Mouse (Mus musculus): ENCODE measurements around the gene Rps6ka6. TPM values are rescaled to one million over a fixed set of nuclear protein-coding genes. Genes with fewer than 3 reads are reported as not detected.

The Rps6ka6 gene
- 30.6 and 32.5 TPM in 2 replicates for polyA plus RNA-seq (2014; fragmentation: Nextera tagmentation; extraction: Ambion mirVana)

DNA sequence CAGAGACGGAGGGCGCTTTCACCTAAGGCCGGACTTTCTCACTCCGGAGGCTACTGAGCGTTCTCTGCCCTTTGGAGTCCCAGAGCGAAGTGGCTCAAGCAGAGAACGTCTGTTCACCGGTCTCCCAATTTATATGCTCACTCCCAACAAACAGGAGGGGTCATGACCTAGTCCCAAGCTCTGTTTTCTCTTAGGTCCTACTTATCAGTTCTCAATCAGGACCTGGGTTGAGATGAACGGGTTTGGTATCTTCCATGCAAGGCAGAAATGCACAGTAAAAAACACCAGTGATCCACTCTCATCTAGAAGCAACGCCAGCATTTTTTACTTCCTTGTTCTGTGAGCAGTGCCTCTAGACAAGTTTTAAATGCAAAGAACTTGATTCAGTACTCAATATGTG, at the start of gene Rps6ka6:
Gene Rps6ka6, minus strand, starts transcription at position 101 of the 400 bp plus-strand sequence.
- H3K4me2 ChIP-seq, result no peak within 1 kb of the TSS
- no peaks in the 10 kb centered on the region for H3K27me3 ChIP-seq (ENCODE audit: insufficient read depth, low read length)
- WGBS, result 56% methylated on average over 10 of the region's 10 CpGs
- no peaks in the 10 kb centered on the region for H3K9me3 ChIP-seq (ENCODE audit: low read depth, low read length)
- H3K4me1 ChIP-seq (ENCODE audit: insufficient read depth), result no peaks in the 10 kb centered on the region
- H3K36me3 ChIP-seq (ENCODE audit: insufficient read depth), result no peaks in the 10 kb centered on the region
- H3K4me3 ChIP-seq (ENCODE audit: low read depth, low read length), result no peak within 1 kb of the TSS
- no peak for ATAC-seq (ENCODE audit: insufficient read depth)
- H3K9ac ChIP-seq, result no peak within 1 kb of the TSS
- H3K27ac ChIP-seq (ENCODE audit: low read depth), result no peak within 1 kb of the TSS
- TF ChIP-seq CTCF (IDR thresholded peaks at IDR 0.05; ENCODE audit: low read depth), result no peak
- no peak for DNase-seq

DNA sequence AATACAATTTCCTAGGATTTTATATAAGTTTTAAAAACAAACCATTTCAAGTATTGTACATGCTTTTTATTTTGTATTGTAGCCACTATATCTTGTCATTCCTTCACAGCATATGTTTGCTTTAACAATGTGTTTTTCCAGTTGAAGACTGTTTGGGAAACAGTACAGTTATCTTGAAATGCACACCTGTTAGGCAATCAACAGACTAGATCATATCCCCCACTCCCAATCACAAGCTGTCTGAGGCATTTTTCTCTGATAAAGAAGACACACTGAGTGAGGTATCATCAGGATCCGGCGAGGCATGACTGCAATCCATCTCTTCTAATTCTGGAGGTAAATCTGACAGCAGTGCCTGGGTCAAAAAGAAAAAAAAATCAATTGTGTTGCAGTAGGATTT, 39.3 kb upstream of the Rps6ka6 start:
- Histone ChIP-seq H3K4me3 (ENCODE audit: low read depth, low read length) (no peak overlapping the region), H3K4me2 (no peak overlapping the region), H3K9me3 (ENCODE audit: low read depth, low read length) (no peaks in the 10 kb centered on the region), H3K9ac (no peak overlapping the region), H3K27ac (ENCODE audit: low read depth) (no peak overlapping the region), H3K27me3 (ENCODE audit: insufficient read depth, low read length) (no peaks in the 10 kb centered on the region), H3K36me3 (ENCODE audit: insufficient read depth) (no peaks in the 10 kb centered on the region), H3K4me1 (ENCODE audit: insufficient read depth) (no peaks in the 10 kb centered on the region)
- TF ChIP-seq CTCF (IDR thresholded peaks at IDR 0.05; ENCODE audit: low read depth), result no peak
- no peak for DNase-seq
- WGBS, result 78% methylated on average over 2 of the region's 2 CpGs
- no peak for ATAC-seq (ENCODE audit: insufficient read depth)

DNA sequence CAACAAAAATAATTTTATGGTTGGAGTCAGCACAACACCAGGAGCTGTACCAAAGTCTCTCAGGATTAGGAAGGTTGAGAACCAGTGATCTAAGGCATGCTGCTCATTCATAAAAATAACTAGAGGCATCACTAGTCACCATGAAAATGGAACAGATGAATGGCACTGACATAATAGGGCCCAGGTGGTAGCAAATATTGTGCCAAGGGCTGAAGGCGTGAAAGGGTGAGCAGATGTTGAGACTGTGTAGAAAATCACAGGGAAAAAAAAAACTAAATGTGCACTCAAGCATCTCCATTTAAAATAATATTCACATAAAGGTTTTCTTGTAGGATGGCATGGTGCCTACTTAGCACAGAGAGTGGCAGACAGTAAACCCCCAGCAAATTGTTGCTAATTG, 19.6 kb downstream of the Rps6ka6 start:
- no peak overlapping the region for H3K4me3 ChIP-seq (ENCODE audit: low read depth, low read length)
- no peak overlapping the region for H3K4me2 ChIP-seq
- H3K36me3 ChIP-seq (ENCODE audit: insufficient read depth), result no peaks in the 10 kb centered on the region
- H3K9me3 ChIP-seq (ENCODE audit: low read depth, low read length), result no peaks in the 10 kb centered on the region
- ATAC-seq (ENCODE audit: insufficient read depth) (no peak), DNase-seq (no peak)
- H3K27me3 ChIP-seq (ENCODE audit: insufficient read depth, low read length), result no peaks in the 10 kb centered on the region
- no peaks in the 10 kb centered on the region for H3K4me1 ChIP-seq (ENCODE audit: insufficient read depth)
- TF ChIP-seq CTCF (IDR thresholded peaks at IDR 0.05; ENCODE audit: low read depth), result no peak
- 95% methylated on average over 1 of the region's 1 CpGs for WGBS
- no peak overlapping the region for H3K9ac ChIP-seq
- no peak overlapping the region for H3K27ac ChIP-seq (ENCODE audit: low read depth)

DNA sequence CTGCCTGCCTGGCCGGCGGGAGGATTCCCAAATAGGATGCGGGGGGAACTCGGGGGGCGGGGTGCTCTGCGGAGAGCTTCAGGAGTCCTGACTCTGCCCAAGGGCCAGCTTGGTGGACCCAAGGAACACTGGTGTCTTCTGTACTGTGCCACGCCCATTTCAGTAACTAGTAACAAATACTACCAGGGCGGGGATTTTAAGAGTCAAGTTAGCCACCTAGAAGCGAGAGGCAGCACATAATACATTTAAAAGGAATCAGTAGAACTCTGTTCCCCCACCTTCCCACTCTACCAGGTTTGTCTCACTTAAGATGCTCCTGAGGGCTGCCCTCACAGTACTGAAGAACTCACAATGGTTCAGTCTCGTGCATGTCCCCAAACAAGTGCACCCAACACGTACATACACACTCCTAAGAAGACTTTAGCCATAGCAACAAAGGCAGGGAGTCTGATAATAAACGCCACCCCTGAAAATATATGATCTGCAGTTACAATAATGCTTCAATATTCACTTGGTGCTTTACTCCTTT, 74.1 kb downstream of the Rps6ka6 start:
- DNase-seq (no peak), ATAC-seq (ENCODE audit: insufficient read depth) (peak; percentile 23)
- Histone ChIP-seq H3K9ac (no peak overlapping the region; the same call in 1 of the 2 replicates), H3K27me3 (ENCODE audit: insufficient read depth, low read length) (no peaks in the 10 kb centered on the region), H3K27ac (ENCODE audit: low read depth) (no peak overlapping the region), H3K36me3 (ENCODE audit: insufficient read depth) (no peaks in the 10 kb centered on the region), H3K4me3 (ENCODE audit: low read depth, low read length) (peak overlapping the region; percentile 54), H3K9me3 (ENCODE audit: low read depth, low read length) (no peaks in the 10 kb centered on the region), H3K4me2 (peak overlapping the region; percentile 58), H3K4me1 (ENCODE audit: insufficient read depth) (no peaks in the 10 kb centered on the region)
- TF ChIP-seq CTCF (IDR thresholded peaks at IDR 0.05; ENCODE audit: low read depth), result no peak
- WGBS, result 16% methylated on average over 12 of the region's 12 CpGs

DNA sequence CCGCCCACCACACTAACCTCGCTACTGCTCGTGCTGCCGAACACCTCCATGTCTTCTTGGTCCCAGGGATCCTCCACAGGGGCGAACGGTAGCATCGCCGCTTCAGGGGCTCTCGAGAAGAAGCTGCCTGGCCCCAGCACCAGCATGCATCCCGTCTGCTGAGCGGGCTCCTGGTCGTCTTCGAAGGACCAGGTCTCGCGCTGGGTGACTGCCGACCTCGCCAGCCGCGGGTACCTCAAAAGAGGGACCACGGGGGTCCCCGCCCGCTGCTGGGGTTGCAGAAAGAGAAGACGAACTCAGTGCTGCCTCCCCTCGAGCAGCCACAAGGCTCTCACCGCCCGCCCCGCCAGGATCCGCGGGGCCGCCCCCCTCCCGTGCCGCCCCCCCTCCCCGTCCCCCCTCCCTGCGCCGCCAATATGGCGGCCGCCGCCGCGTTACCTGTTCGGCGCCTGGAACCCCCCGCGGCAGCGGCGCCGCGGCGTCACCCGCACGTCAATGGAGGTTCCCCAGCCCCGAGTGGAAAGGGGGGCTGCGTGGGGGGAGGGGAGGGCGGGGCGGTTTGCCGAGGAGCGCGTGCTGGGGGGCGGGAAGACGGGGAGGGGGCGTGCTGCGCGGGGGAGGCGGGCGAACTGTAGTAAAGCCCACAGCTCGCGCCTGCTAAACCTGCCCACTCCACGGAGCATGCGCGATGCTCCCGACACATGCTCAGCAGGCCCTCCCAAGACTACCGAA, 74.8 kb downstream of the Rps6ka6 start:
- DNase-seq (peak; percentile 81), ATAC-seq (ENCODE audit: insufficient read depth) (peak; percentile 96)
- Histone ChIP-seq H3K36me3 (ENCODE audit: insufficient read depth) (no peaks in the 10 kb centered on the region), H3K4me1 (ENCODE audit: insufficient read depth) (no peaks in the 10 kb centered on the region), H3K9ac (peak overlapping the region; percentile 66), H3K4me2 (peak overlapping the region; percentile 58), H3K4me3 (ENCODE audit: low read depth, low read length) (peak overlapping the region; percentile 54), H3K27ac (ENCODE audit: low read depth) (peak overlapping the region; percentile 77; the same call in 1 of the 2 replicates), H3K27me3 (ENCODE audit: insufficient read depth, low read length) (no peaks in the 10 kb centered on the region), H3K9me3 (ENCODE audit: low read depth, low read length) (no peaks in the 10 kb centered on the region)
- WGBS, result 3% methylated on average over 26 of the region's 72 CpGs
- TF ChIP-seq CTCF (IDR thresholded peaks at IDR 0.05; ENCODE audit: low read depth), result no peak

DNA sequence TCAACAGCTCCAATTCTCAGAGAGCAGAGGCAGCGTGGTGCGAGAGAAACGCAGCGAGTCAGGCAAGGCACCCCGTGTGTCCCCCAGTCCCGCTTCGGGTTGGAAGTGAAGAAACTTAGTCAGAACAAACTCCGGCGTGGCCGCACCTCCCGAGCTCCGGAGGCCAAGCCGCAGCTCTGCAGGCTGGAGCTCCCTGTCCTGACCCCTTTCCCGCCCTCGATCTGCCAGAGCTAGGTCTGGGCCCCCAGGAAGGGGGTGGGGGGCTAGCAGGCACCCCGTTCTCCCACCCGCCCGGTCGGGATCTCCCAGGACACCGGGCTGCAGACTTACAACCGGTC, 75.3 kb downstream of the Rps6ka6 start:
- H3K27ac ChIP-seq (ENCODE audit: low read depth), result peak overlapping the region; percentile 77; the same call in 1 of the 2 replicates
- H3K36me3 ChIP-seq (ENCODE audit: insufficient read depth), result no peaks in the 10 kb centered on the region
- ATAC-seq (ENCODE audit: insufficient read depth) (peak; percentile 71; the same call in 1 of the 2 replicates), DNase-seq (peak; percentile 44)
- H3K4me2 ChIP-seq, result peak overlapping the region; percentile 58
- peak overlapping the region; percentile 54 for H3K4me3 ChIP-seq (ENCODE audit: low read depth, low read length)
- no peaks in the 10 kb centered on the region for H3K9me3 ChIP-seq (ENCODE audit: low read depth, low read length)
- no peak for TF ChIP-seq CTCF (IDR thresholded peaks at IDR 0.05; ENCODE audit: low read depth)
- no peaks in the 10 kb centered on the region for H3K27me3 ChIP-seq (ENCODE audit: insufficient read depth, low read length)
- no peaks in the 10 kb centered on the region for H3K4me1 ChIP-seq (ENCODE audit: insufficient read depth)
- 6% methylated on average over 21 of the region's 21 CpGs for WGBS
- H3K9ac ChIP-seq, result peak overlapping the region; percentile 66

DNA sequence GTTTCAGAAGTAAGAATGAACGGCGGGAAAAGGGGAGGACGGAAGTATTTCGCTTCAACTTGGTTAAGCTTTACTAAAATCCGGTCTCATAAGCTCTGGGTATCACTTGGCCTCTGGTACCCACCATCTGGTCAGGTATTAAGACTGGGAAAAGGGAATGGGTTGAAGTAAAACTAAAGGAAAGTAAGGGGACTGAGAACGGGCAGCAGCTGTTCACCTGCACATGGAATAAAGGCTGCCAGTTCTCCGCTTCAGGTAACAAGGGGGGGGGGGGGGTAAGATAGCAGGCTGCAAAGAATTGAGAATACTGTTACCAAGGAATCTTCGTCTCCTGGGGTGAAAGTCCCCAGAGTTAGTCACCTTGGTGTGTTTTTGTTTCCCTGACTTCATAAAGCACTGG, 75.7 kb downstream of the Rps6ka6 start:
- no peaks in the 10 kb centered on the region for H3K9me3 ChIP-seq (ENCODE audit: low read depth, low read length)
- TF ChIP-seq CTCF (IDR thresholded peaks at IDR 0.05; ENCODE audit: low read depth), result no peak
- peak overlapping the region; percentile 77; the same call in 1 of the 2 replicates for H3K27ac ChIP-seq (ENCODE audit: low read depth)
- DNase-seq (no peak), ATAC-seq (ENCODE audit: insufficient read depth) (no peak)
- peak overlapping the region; percentile 58 for H3K4me2 ChIP-seq
- peak overlapping the region; percentile 54 for H3K4me3 ChIP-seq (ENCODE audit: low read depth, low read length)
- H3K36me3 ChIP-seq (ENCODE audit: insufficient read depth), result no peaks in the 10 kb centered on the region
- no peaks in the 10 kb centered on the region for H3K4me1 ChIP-seq (ENCODE audit: insufficient read depth)
- no peaks in the 10 kb centered on the region for H3K27me3 ChIP-seq (ENCODE audit: insufficient read depth, low read length)
- WGBS, result 16% methylated on average over 8 of the region's 8 CpGs
- H3K9ac ChIP-seq, result peak overlapping the region; percentile 66
